Mouse (Mus musculus) gastrocnemius, postnatal 4 days (tissue): ENCODE results near the gene Fgfr2. TPM values are rescaled to one million over a fixed set of nuclear protein-coding genes. Genes with fewer than 3 reads are reported as not detected.

Source experiments
- DNase-seq, 2 experiments: peaks; one replicate each; pipeline ENCODE4 v3.0.0; 2021 to 2022; ENCODE audit warnings: low spot score in 2 of 2, mixed read lengths in 2 of 2
- total RNA-seq, 2 experiments: library from RNA; stranded (reverse); gene quantifications; 2 replicates each; pipeline ENCODE4 v1.2.3; 2021

Fgfr2 gene
- total RNA-seq, 2 experiments from 2014 or later: 6.5 to 8.0 TPM

DNA sequence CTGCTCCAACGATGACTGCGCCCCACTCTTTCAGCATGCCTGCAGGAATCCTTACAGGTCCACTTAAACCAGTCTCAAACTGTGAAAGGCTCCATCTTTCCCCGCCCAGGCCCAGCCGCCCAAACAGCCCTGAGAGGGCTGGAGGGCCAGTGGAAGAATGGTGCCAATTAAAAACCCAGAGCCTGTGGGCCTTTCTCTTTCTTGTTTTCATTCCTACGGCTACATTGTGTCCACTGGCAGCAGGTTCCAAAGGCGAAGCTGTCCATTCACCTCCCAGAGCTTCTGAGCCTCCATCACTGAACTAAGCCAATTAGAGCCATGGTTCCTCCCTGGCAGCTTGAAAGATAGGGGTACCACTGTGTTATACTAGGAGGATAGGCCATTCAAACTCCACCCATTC, 391.6 kb downstream of the Fgfr2 start:
- DNase-seq: no peak

DNA sequence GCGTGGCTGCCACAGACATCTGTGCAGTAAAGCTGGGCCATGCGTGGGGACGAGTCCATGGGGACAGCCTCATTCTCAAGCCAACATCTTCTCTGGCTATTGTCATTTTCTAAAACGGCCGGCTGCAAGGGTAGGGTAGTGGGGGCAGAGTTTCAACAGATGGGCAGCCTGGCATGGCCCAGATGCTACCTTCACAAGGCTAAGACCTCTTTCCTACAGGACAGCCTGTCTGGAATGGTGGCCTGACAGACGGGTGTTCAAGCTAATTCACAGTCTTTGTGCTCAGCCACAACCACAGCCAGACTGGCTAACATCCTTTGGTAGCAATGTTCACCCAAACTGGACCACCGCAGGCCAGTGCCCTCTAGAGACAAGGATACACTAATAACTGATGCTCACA, 392.6 kb downstream of the Fgfr2 start:
- DNase-seq: no peak

DNA sequence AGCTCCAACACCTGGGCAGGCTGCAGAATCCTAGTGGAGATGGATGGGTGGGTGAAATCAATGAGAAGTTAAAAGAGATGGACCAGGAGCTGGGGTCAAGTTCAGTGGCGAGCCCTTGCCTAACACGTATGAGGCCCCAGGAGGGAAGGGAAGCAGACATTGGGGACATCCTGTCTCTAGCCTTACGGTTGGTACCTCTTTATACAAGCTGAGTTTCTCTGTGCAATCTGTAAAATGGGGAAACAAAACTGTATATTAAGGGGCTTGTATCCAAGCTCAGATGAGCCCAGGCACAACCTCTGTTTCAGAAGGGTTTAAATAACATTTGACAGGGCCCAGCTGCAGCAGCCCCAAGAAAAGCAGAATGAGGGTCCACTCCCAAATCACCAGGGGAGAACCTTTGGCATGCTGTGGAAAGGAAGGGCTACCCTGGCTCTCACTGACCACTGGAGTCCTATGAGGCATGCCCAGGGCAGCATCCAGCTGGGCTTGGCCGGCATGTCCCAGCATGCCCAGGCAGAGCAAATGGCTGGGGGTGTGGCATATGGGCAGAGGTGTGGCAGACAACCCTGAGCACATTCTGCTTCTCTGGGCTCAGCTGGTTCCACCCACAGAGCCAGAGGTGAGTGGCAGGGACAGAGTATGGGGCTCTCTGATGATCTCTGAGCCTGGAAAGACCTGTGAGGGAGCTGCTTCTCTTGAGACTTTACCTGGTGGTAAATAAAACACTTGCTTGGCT, 393.9 kb downstream of the Fgfr2 start:
- no peak for DNase-seq

DNA sequence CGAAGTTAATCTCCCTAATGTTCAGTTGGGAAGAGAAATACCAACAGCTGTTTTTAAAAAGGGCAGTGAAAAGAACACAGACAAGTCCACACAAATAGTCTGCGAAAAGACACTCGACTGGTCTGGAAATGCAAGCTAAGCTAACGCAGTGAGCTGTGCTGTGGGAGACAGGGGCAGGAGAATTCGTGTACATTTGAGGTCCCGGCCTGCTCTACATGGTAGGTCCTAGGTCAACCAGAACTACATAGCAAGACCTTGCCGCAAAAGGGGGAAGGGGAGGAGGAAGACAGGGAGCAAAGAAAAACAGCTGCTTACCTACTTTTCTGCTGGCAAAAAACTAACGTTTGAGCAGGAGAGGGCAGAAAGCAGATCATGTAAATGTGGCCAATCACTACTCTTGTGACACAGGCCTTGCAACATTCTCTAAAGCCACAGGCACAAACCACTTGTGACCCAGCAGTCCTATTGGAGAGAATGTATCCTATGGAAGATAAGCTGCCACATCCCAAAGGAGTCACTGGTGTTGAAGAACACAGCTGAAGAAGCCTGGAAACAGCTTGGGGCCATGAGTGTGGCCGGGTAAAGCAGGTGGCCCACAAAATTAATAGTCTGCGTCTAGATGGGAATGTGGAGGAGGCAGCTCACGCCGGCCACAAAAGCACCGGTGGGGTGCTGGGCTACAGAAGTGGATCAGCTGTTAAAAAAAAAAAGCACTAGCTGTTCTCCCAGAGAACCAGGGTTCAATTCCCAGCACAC, 396.9 kb downstream of the Fgfr2 start:
- no peak for DNase-seq

DNA sequence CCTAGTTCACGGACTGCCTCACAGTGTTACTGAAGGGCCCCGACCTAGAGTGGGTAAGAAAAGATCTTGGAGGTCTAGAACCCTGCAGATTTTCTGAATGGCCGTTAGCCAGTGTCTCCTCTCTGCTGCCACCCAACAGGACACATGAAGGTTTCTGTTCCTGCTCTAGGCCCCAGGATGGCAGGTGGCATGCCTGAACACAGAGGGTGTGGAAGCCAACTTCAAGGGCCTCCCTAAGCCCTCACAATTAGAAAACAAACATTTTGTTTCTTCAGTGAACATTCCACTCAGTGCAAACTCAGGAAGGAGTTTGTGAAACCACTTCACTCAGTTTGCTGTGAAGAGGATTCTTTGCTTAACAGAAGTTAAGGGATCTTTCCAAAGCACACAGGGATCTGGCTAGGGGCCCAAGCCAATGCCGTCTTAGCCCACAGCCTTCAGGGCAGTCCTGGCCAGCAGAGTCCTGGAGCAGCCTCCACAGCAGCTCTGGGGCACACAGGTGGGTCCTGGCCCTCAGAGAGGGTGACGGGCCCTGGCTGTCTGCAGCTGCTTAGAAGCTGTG, 398.6 kb downstream of the Fgfr2 start:
- DNase-seq: no peak

DNA sequence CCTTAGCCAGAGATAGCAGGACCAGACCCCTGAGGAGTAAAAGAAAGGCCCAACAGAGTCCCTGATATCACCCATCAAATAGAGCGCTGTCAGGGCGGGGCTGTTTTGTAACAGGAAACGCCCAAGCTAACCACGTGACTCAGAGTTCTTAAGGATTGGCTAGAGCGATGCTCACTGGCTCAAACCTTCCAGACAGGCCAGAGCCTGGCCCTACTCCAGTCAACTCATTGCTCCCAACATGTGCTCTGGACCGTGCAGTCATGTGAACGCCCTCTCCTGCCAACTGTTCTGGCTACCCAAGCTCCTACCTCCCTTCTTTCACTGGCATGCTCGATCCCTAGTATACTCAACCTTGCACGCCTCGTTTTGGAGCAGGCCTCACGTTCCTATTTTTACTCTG, 399.2 kb downstream of the Fgfr2 start:
- DNase-seq: peak in 1 of 2 experiments; percentile 76

DNA sequence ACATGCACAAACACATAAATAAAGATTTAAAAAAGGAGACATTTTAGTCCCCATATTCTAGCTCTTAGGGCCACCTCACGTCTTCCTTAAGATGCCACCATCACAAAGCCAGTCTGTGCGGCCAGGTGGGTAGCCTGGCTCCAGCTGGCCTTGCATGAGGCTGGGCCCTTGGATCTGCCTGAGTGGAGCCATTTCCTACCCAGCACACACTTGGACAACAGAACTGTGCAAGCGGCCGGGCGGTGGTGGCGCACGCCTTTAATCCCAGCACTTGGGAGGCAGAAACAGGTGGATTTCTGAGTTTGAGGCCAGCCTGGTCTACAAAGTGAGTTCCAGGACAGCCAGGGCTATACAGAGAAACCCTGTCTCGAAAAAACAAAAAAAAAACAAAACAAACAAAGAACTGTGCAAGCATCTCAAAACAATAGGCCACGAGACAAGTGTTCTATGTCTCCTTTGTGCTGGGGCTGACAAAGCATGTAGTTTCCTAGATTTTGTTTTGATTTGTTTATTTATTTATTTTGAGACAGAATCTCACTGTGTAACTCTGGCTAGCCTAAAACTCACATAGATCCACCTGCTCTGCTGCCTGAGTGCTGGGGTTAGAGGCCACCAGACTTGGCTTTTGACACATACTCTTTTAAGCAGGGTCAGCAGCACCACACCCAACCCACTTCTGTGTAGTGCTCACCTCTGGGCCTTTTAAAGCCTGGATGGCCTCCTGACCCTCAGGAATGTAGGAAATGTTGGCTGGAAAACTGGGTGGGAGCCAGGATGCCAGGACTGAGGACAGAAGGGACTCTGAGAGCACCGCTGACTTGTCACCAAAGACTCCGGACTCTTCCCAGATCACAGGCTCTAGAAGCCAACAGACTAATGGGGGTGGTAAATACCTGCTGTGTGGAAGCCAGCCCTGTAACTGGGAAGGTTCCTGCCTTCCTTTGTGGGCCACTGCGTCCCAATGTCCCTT, 400.5 kb downstream of the Fgfr2 start:
- DNase-seq: no peak

DNA sequence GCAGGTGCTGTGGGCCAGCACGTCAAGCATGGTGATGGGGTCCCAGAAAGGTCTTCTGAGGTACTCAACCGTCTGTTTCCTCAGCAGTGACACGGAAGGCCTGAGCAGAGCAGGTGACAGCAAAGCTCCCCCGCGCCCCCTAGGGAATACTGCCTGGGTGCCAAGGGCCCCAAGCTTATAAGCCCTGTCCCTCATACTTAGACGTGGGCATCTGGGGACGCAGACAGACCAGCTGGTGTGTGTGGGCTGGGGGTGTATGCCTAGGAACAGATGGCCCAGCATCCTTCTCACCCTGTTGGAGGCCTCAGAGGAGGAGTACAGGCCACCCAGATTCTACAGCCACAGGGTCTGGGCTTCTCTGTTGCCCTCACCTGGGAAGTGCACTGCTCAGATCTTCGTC, 402.6 kb downstream of the Fgfr2 start:
- DNase-seq: peak in 1 of 2 experiments; percentile 50

DNA sequence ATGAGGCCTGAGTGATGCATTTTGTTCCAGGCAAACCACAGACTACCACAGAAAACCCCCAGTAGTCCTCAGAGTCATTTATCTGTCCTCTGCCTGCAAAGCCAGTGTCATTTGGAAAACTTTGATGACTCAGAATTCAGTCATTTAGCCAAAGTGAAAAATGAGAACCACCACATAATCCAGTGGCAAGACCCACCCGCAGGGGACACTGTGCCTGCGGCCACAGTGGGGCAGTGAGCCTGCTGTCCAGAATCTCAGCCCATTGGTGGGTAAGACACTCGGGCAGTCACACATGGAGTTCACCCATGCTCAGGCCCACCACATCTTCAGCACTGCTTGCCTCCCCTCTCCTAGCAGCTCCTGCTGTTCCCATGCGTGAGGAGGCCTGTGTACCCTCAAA, 403.6 kb downstream of the Fgfr2 start:
- no peak for DNase-seq

DNA sequence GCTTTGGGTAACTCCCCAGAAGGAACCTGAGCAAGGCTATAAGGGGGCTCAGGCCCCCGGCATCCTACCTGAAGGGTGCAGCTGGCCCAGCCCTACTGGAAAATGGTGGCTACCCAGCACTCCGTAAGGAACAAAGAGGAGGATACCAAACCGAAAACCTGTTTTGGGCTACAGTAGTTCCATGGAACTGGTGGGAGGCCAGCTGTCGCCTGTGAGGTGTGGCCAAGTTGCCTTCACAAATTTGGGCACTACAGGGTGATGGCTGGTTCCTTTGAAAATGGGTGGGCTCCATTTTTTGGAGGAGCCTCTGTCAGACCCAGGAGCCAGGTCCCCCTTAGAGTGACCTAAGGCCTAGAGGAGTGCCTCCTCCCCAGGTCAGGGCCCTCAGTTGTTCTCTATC, 407.9 kb downstream of the Fgfr2 start:
- no peak for DNase-seq

DNA sequence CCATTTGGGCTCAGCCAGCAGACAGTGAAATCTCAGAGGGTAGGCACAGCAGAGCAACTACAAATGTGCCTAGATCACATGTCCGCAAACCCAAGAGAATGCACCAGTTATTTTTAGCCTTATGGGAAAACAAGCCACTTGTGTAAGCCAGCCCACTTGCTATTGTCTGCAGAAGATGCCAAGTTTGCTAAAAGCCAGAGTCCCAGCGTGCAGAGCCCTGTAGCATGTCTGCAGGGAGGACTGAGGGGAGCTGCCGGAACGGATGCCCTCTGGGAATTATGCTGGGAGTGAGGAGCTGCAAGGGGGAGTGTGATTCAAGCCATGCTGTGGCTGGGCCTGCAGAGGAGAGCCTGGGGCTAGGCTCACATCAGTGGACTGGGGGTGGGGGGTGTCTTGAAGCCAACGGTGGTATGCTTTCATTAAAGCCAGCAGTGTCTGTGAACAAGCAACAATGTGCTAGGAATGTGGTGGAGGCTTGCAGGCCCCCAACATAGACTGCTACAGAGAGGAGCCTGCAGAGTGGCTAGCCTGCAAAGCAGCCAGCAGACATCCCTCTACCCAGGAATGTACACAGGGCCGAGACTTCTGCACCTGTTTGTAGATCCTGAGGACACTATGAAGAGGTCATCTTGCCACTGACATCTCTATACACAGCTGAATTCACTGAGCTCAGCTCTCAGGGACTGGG, 408.8 kb downstream of the Fgfr2 start:
- peak in 1 of 2 experiments; percentile 58 for DNase-seq

DNA sequence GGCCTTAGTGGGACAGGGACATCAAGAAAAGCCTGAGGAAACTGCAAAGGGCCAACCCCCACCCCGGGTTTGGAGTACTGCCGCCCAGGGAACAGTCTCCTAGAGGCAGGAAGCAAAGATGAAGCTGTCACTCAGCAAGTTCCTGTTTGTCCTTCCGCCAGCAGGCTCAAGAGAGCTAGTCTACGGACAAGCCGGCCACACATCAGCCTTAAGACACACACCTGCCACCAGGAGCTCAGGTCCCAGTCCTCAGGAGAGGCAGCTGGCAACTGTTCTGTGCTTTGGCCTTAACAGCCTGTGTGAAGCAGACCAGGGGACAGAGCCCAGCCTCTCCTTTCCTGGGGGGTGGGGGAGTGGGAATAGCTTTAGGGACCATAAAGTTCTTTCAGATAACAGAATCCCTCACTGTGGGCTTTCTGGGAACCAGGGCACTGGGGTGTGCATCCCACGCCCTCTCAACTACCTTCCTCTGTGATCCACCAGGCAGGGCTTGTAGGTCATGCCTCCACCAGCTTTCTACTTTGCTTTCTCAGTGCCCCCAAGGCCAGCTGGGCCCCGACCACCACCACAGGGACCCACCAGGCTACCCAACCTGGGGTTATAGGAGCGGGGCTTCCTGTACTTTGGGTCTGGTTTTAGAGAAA, 409.5 kb downstream of the Fgfr2 start:
- DNase-seq: no peak

DNA sequence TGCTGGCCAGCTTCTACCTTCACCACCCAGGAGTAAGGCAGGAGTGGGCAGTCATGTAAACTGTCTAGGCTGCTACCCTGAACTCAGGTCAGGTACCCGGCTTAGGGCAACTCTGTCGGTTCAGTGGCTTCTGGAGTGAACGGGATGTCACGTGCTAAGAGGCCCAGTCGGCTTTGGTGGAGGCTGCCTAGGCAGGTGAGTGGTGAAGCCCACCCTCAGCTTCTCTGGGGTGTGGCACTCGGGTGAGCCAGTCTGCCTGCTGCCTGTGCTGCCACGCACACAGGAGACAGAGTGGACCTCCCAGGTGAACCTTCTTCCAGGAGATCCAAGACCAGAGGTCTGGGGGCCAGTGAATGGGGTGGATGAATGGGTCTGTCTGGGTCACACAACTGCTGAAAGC, 410.2 kb downstream of the Fgfr2 start:
- DNase-seq: no peak

DNA sequence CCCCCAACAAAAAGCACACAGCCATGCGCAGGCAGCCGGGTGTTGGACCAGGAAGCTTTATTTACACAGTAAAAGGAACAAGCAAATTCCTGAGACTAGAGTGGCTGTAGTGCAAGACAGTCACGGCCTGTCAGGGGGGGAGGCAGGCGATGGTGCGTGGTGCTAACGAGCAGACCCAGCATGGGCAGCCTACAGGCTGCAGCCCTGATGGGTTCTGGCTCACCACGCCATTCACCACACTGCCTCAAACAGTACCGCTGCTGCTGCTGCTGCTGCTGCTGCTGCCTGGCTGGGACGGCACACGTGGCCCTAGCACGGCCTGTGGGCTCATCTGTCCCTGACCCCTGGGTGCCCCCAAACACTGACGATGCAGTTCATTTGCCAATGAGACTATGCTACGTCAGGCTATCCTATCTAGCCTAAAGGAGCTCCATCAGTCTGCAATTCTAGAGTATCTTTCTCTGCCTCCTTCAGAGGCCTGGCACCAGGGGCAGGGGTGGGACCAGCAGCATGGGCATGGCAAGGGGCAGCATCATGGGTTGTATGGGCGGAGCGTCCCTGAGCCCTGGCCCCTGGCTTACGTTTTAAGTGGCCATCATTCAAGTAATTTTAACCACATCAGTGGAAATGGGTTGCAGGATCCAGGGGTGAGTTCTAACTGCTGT, 411.0 kb downstream of the Fgfr2 start:
- DNase-seq: no peak

DNA sequence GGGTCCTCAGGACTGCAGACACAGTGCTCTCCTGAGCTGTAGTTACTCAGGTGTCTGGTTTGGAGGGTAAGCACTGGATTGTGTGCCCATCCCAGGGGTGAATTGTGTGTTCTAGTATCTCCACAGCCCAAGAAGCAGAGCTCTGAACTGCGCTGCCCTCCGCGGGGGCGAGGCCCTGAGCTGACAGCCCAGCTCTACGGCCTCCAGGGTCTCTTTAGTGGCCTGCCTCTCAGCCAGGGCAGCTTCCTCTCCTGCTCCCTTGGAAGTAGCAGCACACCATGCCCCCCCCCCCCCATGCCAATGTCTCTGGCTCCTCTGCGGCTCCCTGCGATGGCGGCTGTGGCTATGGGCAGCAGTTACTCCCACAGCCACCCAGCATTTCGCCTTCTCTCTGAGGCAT, 411.6 kb downstream of the Fgfr2 start:
- DNase-seq: no peak

DNA sequence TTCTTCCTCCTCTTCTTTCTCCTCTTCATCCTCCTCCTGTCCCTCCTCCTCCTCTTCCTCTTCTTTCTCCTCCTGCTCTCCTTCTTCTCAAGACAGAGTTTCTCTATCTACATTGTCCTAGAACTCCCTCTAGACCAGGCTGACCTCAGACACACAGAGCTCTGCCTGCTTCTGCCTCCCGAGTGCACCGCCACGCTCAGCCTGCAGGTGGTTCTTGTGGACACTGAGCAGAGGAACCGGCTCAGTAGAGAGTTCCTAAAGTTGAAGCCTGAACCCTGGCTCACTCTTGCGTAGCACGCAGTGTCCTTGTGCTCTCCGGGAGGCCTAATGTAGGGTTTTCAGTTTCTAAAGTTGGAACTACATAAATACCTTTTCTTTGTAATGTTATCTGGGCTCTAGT, 418.0 kb downstream of the Fgfr2 start:
- no peak for DNase-seq

DNA sequence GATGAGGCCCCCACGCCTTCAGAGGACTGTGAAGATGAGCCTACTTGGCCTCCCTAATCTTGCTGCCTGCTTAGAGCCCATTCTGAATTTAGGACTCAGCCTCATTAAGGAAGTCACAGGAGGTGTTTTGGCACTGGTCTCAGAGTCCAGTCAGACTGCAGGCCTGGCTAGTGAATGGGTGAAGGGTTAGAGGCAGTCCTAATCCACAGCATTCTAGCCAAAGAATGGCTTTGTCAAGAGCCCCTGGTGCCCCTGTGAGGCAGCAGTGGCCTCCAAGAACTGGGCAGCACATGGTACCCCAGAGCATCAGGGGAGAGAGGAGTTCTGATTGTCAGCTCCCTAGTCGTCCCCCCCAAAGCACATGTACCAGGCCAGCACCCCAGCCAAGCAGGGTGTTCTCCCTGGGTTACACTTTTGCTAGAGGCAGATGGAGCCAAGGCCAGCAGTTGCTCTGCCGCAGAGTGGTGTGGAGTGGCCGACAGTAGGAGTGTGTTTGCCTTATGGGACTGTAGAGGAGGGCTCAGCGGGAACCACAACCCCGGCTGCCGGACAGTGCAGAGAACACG, 418.8 kb downstream of the Fgfr2 start:
- DNase-seq: no peak

DNA sequence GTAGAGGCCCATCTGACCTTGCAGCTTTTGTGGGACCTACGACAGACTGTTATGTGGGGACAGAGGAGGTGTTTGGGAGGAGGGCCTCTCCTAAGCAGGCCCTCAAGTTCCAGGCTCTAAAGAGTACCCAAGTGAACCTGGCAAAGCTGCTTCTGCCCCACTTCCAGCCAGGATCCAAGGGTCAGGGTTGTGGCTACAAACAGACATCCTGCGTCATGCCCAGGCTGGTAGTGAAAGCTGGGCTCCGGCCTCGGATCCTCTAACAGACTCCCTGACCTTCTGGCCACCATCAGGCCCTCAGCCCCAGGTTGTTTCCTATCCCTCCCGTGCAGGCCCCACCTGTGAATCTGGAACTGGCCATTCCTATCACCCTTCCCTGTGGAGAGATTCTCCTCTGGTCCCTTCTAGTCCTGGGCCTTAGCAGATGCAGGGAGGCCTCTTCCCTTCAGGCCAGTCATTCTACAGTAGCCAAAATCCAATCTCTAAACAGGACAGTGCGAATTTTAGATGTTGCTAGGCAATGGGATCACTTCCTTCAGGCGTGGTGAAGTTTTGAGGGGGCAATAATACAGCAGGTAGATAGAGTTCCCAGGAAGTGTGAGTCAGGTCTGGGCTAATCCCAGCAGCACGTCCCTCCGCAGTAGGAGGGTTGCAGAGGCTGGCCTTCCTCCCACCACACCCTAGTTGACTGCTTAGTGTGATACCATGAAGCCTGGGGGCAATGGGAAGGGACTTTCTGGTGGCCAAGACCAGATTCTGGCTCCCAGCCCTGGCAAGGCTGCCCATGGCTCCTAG, 419.4 kb downstream of the Fgfr2 start:
- no peak for DNase-seq
